Mouse (Mus musculus) layer of hippocampus, adult 11-12 months (tissue): ENCODE measurements around the gene Ankmy1.

Experiments used
- DNase-seq: peaks from one replicate; pipeline ENCODE4 v3.0.0; 2022; ENCODE audit warnings: low spot score

Ankmy1 gene

GRCm38 (mm10) chr1:92815756-92816294 is 86.9 kb downstream of the Ankmy1 start:
- no peak for DNase-seq

DNA sequence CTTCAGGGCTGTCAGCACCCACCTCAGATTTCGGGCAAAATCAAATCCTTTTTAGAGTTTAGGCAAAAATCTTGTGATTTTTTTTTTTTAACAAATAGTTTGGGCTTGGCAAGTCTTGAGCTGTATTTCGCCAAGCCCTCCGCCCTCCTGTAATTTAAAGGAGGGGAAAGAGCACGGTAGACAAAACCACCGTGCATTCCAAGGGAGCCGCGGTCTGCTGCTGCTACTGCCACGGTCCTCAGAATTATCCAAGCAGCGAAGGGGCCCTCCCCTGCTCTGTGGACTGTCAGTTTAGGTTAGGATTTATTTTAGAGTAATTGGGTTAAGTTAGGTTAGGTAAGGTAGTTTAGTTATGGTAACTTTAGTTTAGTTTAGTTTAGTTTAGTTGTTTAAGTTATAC is 87.6 kb downstream of the Ankmy1 start:
- no peak for DNase-seq

DNA sequence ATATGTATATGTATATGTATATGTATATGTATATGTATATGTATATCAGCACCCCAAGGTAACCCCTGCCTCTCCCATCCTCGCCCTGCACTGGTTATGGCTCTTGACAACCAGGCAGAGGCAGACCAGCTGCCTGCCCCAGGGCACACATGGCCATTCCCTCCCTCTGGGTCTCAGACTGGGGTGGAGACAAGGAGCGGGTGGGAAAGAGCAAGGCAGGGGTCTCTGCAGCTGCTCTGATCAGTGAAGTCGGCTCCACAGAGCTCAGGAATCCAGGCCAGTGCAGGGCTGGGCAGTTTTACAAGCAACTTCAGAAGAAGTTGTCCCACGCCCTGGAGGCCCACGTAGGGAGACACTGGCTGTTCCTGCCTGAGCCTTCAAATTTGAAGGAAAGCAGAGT is 88.4 kb downstream of the Ankmy1 start:
- no peak for DNase-seq
